Mouse (Mus musculus) limb, embryonic 10.5 days (tissue): Measurements from ENCODE around the gene Mdh2. TPM values are rescaled to one million over a fixed set of nuclear protein-coding genes. Genes with fewer than 3 reads are reported as not detected.

Experiments
- DNase-seq: peaks from one replicate; pipeline ENCODE4 v3.0.0-alpha.2; 2017; ENCODE audit warnings: low spot score
- H3K27ac ChIP-seq: fragments of 300-500 bp; sonication (generic); 2 replicates; pipeline ENCODE4 v1.5.1; 2016; ENCODE audit warnings: mild to moderate bottlenecking
- H3K27me3 ChIP-seq: fragments of 300-500 bp; sonication (generic); 2 replicates; pipeline ENCODE4 v1.6.1; 2016; ENCODE audit warnings: low read depth, mild to moderate bottlenecking; ENCODE audit not compliant: poor library complexity, severe bottlenecking
- H3K36me3 ChIP-seq: fragments of 300-500 bp; sonication (generic); 2 replicates; pipeline ENCODE4 v1.6.1; 2016; ENCODE audit warnings: mild to moderate bottlenecking, moderate library complexity
- H3K4me1 ChIP-seq: fragments of 300-500 bp; sonication (generic); 2 replicates; pipeline ENCODE4 v1.6.1; 2016
- H3K4me3 ChIP-seq: fragments of 300-500 bp; sonication (generic); 2 replicates; pipeline ENCODE4 v1.5.1; 2016; ENCODE audit warnings: mild to moderate bottlenecking, moderate library complexity
- H3K9me3 ChIP-seq: fragments of 300-500 bp; sonication (generic); replicated peaks from 2 replicates; pipeline ENCODE4 v1.6.1; 2016; ENCODE audit warnings: mild to moderate bottlenecking
- WGBS: fragments of 180-500 bp; shearing (Covaris S2); methylation state at CpG from one replicate; pipeline ENCODE4 v1.1.7; 2016; 5-methylcytosine and 5-hydroxymethylcytosine counted together
- polyA plus RNA-seq: library from polyadenylated mRNA; unstranded; fragments of >200 nt; fragmentation: Nextera tagmentation; extraction: Ambion mirVana; gene quantifications from 2 replicates; pipeline ENCODE4 v1.2.1, GENCODE M21; 2016

Mdh2 gene
- polyA plus RNA-seq, 1 experiment from 2014 or later = 600 TPM

- Histone ChIP-seq H3K36me3 (peaks cover 77% of the 10 kb centered on the region), H3K27me3 (no peaks in the 10 kb centered on the region), H3K4me1 (peaks cover 15% of the 10 kb centered on the region), H3K9me3 (no peaks in the 10 kb centered on the region), H3K4me3 (no peak overlapping the region), H3K27ac (no peak overlapping the region)
- no peak for DNase-seq
- WGBS = 93% methylated on average over 4 of the region's 4 CpGs
Measured at GRCm38 (mm10) chr5:135782901-135783300, 4.6 kb downstream of the Mdh2 start.

GRCm38 (mm10) chr5:135793996-135794858 lies 15.9 kb downstream of the Mdh2 start:
- DNase-seq = peak; percentile 92
- WGBS = 11% methylated on average over 20 of the region's 20 CpGs
- Histone ChIP-seq H3K27ac (peak overlapping the region; percentile 58), H3K4me3 (peak overlapping the region; percentile 43), H3K27me3 (0 out of 2 replicates have a peak, but pooled peaks cover 4% of the 10 kb centered on the region), H3K9me3 (no peaks in the 10 kb centered on the region), H3K4me1 (peaks cover 13% of the 10 kb centered on the region), H3K36me3 (peaks cover 30% of the 10 kb centered on the region)

GRCm38 (mm10) chr5:135794859-135795181 lies 16.5 kb downstream of the Mdh2 start:
- 0 out of 2 replicates have a peak, but pooled peaks cover 4% of the 10 kb centered on the region for H3K27me3 ChIP-seq
- no peaks in the 10 kb centered on the region for H3K9me3 ChIP-seq
- H3K36me3 ChIP-seq = peaks cover 25% of the 10 kb centered on the region
- 19% methylated on average over 5 of the region's 5 CpGs for WGBS
- no peak for DNase-seq
- H3K27ac ChIP-seq = peak overlapping the region; percentile 58
- peak overlapping the region; percentile 43 for H3K4me3 ChIP-seq
- H3K4me1 ChIP-seq = peaks cover 13% of the 10 kb centered on the region

GRCm38 (mm10) chr5:135799746-135800145 lies 21.5 kb downstream of the Mdh2 start:
- H3K9me3 ChIP-seq = no peaks in the 10 kb centered on the region
- no peak overlapping the region for H3K4me3 ChIP-seq
- H3K27me3 ChIP-seq = peaks cover 15% of the 10 kb centered on the region
- H3K36me3 ChIP-seq = no peaks in the 10 kb centered on the region
- no peak overlapping the region for H3K27ac ChIP-seq
- WGBS = 41% methylated on average over 4 of the region's 4 CpGs
- no peak for DNase-seq
- peaks cover 21% of the 10 kb centered on the region for H3K4me1 ChIP-seq

GRCm38 (mm10) chr5:135800927-135801326 lies 22.6 kb downstream of the Mdh2 start:
- no peak overlapping the region for H3K27ac ChIP-seq
- 3% methylated on average over 6 of the region's 6 CpGs for WGBS
- H3K4me3 ChIP-seq = no peak overlapping the region
- peaks cover 18% of the 10 kb centered on the region for H3K4me1 ChIP-seq
- peak; percentile 40 for DNase-seq
- H3K36me3 ChIP-seq = no peaks in the 10 kb centered on the region
- no peaks in the 10 kb centered on the region for H3K9me3 ChIP-seq
- H3K27me3 ChIP-seq = peaks cover 18% of the 10 kb centered on the region

- no peak for DNase-seq
- H3K4me1 ChIP-seq = peaks cover 24% of the 10 kb centered on the region
- WGBS = 92% methylated on average over 8 of the region's 8 CpGs
- no peak overlapping the region for H3K27ac ChIP-seq
- H3K9me3 ChIP-seq = no peaks in the 10 kb centered on the region
- no peak overlapping the region for H3K4me3 ChIP-seq
- peaks cover 18% of the 10 kb centered on the region for H3K27me3 ChIP-seq
- no peaks in the 10 kb centered on the region for H3K36me3 ChIP-seq
Measured at GRCm38 (mm10) chr5:135802641-135803040, 24.4 kb downstream of the Mdh2 start.

- DNase-seq = no peak
- WGBS = 62% methylated on average over 4 of the region's 4 CpGs
- Histone ChIP-seq H3K27me3 (peaks cover 18% of the 10 kb centered on the region), H3K4me3 (no peak overlapping the region), H3K4me1 (peaks cover 24% of the 10 kb centered on the region), H3K9me3 (no peaks in the 10 kb centered on the region), H3K36me3 (no peaks in the 10 kb centered on the region), H3K27ac (no peak overlapping the region)
Measured at GRCm38 (mm10) chr5:135803135-135803534, 24.9 kb downstream of the Mdh2 start.

GRCm38 (mm10) chr5:135803676-135804075 lies 25.4 kb downstream of the Mdh2 start:
- Histone ChIP-seq H3K9me3 (no peaks in the 10 kb centered on the region), H3K36me3 (no peaks in the 10 kb centered on the region), H3K27me3 (peaks cover 16% of the 10 kb centered on the region), H3K27ac (no peak overlapping the region), H3K4me1 (peaks cover 24% of the 10 kb centered on the region), H3K4me3 (no peak overlapping the region)
- WGBS = 89% methylated on average over 4 of the region's 4 CpGs
- no peak for DNase-seq

- Histone ChIP-seq H3K4me3 (no peak overlapping the region), H3K27me3 (peaks cover 15% of the 10 kb centered on the region), H3K4me1 (peaks cover 24% of the 10 kb centered on the region), H3K27ac (no peak overlapping the region), H3K36me3 (no peaks in the 10 kb centered on the region), H3K9me3 (no peaks in the 10 kb centered on the region)
- WGBS = 76% methylated on average over 2 of the region's 2 CpGs
- DNase-seq = no peak
Measured at GRCm38 (mm10) chr5:135804735-135805134, 26.5 kb downstream of the Mdh2 start.

- 6% methylated on average over 29 of the region's 29 CpGs for WGBS
Measured at GRCm38 (mm10) chr5:135806555-135807262, 28.4 kb downstream of the Mdh2 start, which contains the start of gene Srrm3. Srrm3 (plus strand) TSS chr5:135806890.

GRCm38 (mm10) chr5:135807263-135807637 lies 29.0 kb downstream of the Mdh2 start:
- Histone ChIP-seq H3K4me1 (peaks cover 6% of the 10 kb centered on the region), H3K36me3 (no peaks in the 10 kb centered on the region), H3K27me3 (peaks cover 6% of the 10 kb centered on the region; the same call in 1 of the 2 replicates), H3K27ac (no peak overlapping the region), H3K9me3 (no peaks in the 10 kb centered on the region), H3K4me3 (no peak overlapping the region)
- WGBS = 58% methylated on average over 3 of the region's 3 CpGs
- DNase-seq = no peak

More at GRCm38 (mm10) chr5:135806555-135807262, 28.4 kb downstream of the Mdh2 start, which contains the start of gene Srrm3:
- Histone ChIP-seq H3K27ac (no peak within 1 kb of the TSS), H3K9me3 (no peaks in the 10 kb centered on the region), H3K36me3 (no peaks in the 10 kb centered on the region), H3K27me3 (peaks cover 10% of the 10 kb centered on the region), H3K4me3 (0 out of 2 replicates have a peak within 1 kb of the TSS, but pooled peaks have one; percentile 13), H3K4me1 (peaks cover 8% of the 10 kb centered on the region)
- peak; percentile 97 for DNase-seq

- Histone ChIP-seq H3K4me1 (no peaks in the 10 kb centered on the region), H3K27me3 (0 out of 2 replicates have a peak, but pooled peaks cover 4% of the 10 kb centered on the region), H3K9me3 (no peaks in the 10 kb centered on the region), H3K36me3 (no peaks in the 10 kb centered on the region), H3K27ac (no peak overlapping the region), H3K4me3 (no peak overlapping the region)
- WGBS = 78% methylated on average over 5 of the region's 5 CpGs
- DNase-seq = no peak
Measured at GRCm38 (mm10) chr5:135812991-135813390, 34.7 kb downstream of the Mdh2 start.

GRCm38 (mm10) chr5:135818491-135818890 lies 40.2 kb downstream of the Mdh2 start:
- peaks cover 10% of the 10 kb centered on the region for H3K4me1 ChIP-seq
- DNase-seq = no peak
- H3K9me3 ChIP-seq = no peaks in the 10 kb centered on the region
- no peak overlapping the region for H3K27ac ChIP-seq
- no peaks in the 10 kb centered on the region for H3K36me3 ChIP-seq
- H3K4me3 ChIP-seq = no peak overlapping the region
- 41% methylated on average over 7 of the region's 7 CpGs for WGBS
- H3K27me3 ChIP-seq = peaks cover 23% of the 10 kb centered on the region
